Mouse (Mus musculus): ENCODE data around the gene Ppp4r3a. TPM values are rescaled to one million over a fixed set of nuclear protein-coding genes. Genes with fewer than 3 reads are reported as not detected.
"Not testable (repeated sequence)": the region's sequence is repeated elsewhere in the genome, so short reads cannot be mapped to it uniquely, and the experiment has no call there.

Gene Ppp4r3a
- 35.2 and 37.1 TPM in 2 replicates for polyA plus RNA-seq (2015; fragmentation: Nextera tagmentation; extraction: Ambion mirVana)

- peak within 1 kb of the TSS; percentile 98 for H3K27ac ChIP-seq (replicated peaks)
- no peaks in the 10 kb centered on the region for H3K27me3 ChIP-seq
- peak; percentile 96 for ATAC-seq (ENCODE audit: insufficient number of reproducible peaks, low FRiP score, low TSS enrichment, low read depth)
- H3K4me2 ChIP-seq (replicated peaks), result peak within 1 kb of the TSS; percentile 74
- H3K9ac ChIP-seq, result peak within 1 kb of the TSS; percentile 99
- H3K9me3 ChIP-seq (replicated peaks), result no peaks in the 10 kb centered on the region
- WGBS, result under 1% methylated on average over 89 of the region's 90 CpGs
- peaks cover 24% of the 10 kb centered on the region for H3K4me1 ChIP-seq
- peak within 1 kb of the TSS; percentile 100 for H3K4me3 ChIP-seq (replicated peaks)
- H3K36me3 ChIP-seq, result no peaks in the 10 kb centered on the region; the same call in 1 of the 2 replicates
These were observed at the start of gene Ppp4r3a for GRCm38 (mm10) chr12:101083076-101083838. Gene Ppp4r3a, minus strand, starts transcription at chr12:101083702.

DNA sequence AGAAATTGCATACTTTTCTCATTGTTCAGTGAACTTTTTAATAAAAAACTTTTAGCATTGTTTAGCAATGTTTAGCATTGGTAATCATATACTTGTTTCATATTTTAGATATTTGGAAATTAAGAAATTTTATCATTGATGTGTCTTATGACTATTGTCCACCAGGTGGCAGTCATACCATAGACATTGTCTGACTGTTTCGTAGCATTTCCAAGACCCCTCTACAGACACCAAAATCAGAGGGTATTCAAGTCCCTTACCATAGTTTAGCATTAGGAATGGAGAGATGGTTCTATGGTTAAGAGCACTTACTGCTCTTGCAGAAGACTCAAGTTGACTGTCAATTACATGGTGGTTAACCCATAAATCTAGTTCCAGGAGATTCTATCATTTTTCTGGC is 39.5 kb upstream of the Ppp4r3a start:
- WGBS, result 16% methylated on average over 1 of the region's 1 CpGs

GRCm38 (mm10) chr12:101122066-101122465 is 38.6 kb upstream of the Ppp4r3a start:
- H3K27me3 ChIP-seq; H3K4me2 ChIP-seq (replicated peaks); ATAC-seq (ENCODE audit: insufficient number of reproducible peaks, low FRiP score, low TSS enrichment, low read depth); H3K9me3 ChIP-seq (replicated peaks); H3K27ac ChIP-seq (replicated peaks); H3K9ac ChIP-seq; H3K36me3 ChIP-seq; H3K4me1 ChIP-seq; H3K4me3 ChIP-seq (replicated peaks): not testable (repeated sequence)
- WGBS, result 69% methylated on average over 4 of the region's 4 CpGs

More for the DNA sequence above, 39.5 kb upstream of the Ppp4r3a start:
- H3K4me2 ChIP-seq (replicated peaks), result no peak overlapping the region
- no peak overlapping the region for H3K4me3 ChIP-seq (replicated peaks)
- no peaks in the 10 kb centered on the region for H3K4me1 ChIP-seq
- H3K9ac ChIP-seq, result no peak overlapping the region
- no peaks in the 10 kb centered on the region for H3K36me3 ChIP-seq
- no peaks in the 10 kb centered on the region for H3K9me3 ChIP-seq (replicated peaks)
- no peak for ATAC-seq (ENCODE audit: insufficient number of reproducible peaks, low FRiP score, low TSS enrichment, low read depth)
- no peak overlapping the region for H3K27ac ChIP-seq (replicated peaks)
- no peaks in the 10 kb centered on the region for H3K27me3 ChIP-seq

DNA sequence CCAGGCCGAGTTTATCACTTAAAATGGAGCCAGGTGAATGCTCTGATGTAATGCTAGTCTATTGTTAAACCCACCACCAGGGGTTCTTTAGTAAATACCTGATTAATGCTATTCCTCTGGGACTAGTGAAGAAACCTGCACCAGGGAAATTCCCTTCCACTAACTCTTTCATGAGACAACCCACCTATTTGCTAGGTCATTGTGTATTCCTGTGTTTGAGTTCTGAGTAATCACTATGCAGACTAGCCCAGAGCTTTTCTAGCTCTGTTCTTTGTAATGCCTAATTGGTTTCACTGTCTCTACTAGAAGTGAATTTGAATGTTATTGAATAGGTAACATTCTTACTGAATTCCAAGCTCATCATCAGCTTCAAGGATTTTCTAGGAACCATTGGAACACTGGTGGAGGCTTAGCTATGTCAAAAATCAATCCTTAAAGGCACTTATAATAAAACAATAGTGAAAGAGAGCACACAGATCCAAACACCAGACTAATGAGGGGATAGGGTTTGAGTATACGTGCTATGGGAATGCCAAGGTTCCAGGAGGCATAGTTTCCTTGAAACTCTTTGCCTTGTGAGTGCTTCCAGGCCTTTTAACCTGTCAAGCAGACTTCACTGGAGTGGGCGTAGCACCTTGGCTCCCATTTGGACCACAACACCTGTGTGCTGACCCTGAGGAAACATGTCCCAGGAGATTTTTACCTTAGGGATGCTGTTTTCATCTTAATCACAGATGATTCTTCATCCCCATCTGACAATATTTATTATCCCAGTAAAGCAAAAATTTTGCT is 26.5 kb upstream of the Ppp4r3a start:
- H3K27ac ChIP-seq (replicated peaks); H3K27me3 ChIP-seq; H3K4me2 ChIP-seq (replicated peaks); H3K9me3 ChIP-seq (replicated peaks); H3K4me1 ChIP-seq; H3K9ac ChIP-seq; ATAC-seq (ENCODE audit: insufficient number of reproducible peaks, low FRiP score, low TSS enrichment, low read depth); H3K4me3 ChIP-seq (replicated peaks); H3K36me3 ChIP-seq: not testable (repeated sequence)
- 80% methylated on average over 3 of the region's 3 CpGs for WGBS

DNA sequence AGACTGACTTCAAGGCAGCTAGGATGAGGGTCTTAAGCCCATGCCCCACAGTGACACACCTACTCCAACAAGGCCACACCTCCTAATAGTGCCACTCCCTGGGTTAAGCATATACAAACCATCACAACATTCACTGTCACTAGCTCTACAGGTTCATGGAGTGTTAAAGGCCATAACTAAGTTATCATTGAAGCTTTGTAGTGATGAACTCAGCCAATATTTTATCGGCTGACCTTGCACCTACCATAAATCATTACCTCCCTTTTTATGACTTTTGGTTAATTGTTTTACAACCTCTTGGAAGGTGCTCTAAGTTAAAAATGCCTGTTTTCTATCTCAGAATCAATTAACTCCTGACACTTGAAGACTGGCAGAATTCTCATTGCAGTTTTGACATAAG is 24.2 kb upstream of the Ppp4r3a start:
- no peaks in the 10 kb centered on the region for H3K4me1 ChIP-seq
- no peaks in the 10 kb centered on the region for H3K9me3 ChIP-seq (replicated peaks)
- no peaks in the 10 kb centered on the region for H3K27me3 ChIP-seq
- H3K4me2 ChIP-seq (replicated peaks), result no peak overlapping the region
- no peak overlapping the region for H3K4me3 ChIP-seq (replicated peaks)
- ATAC-seq (ENCODE audit: insufficient number of reproducible peaks, low FRiP score, low TSS enrichment, low read depth), result no peak
- no peak overlapping the region for H3K27ac ChIP-seq (replicated peaks)
- 100% methylated on average over 1 of the region's 1 CpGs for WGBS
- no peak overlapping the region for H3K9ac ChIP-seq
- no peaks in the 10 kb centered on the region for H3K36me3 ChIP-seq

DNA sequence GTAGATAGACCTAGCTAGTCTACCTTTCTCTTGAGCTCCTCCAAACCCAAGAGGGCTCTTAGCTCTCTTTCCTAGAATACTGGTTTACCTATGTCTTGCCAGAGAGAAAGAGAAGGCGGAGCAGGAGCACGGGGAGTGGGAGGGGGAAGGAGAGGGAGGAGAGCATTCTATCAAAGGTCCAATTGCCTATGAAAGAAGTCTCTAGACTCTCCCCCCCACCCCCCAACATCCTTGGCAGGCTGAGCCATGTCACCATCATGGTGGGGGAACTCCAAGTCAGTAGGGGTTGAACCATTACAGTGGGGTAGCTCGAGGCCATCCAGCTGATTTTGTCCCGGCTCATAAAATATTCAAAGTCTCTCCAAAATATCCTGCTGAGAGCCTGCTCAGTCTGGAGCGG is 22.1 kb upstream of the Ppp4r3a start:
- no peaks in the 10 kb centered on the region for H3K9me3 ChIP-seq (replicated peaks)
- H3K9ac ChIP-seq, result no peak overlapping the region
- no peak overlapping the region for H3K27ac ChIP-seq (replicated peaks)
- no peaks in the 10 kb centered on the region for H3K36me3 ChIP-seq
- no peak overlapping the region for H3K4me2 ChIP-seq (replicated peaks)
- no peaks in the 10 kb centered on the region for H3K27me3 ChIP-seq
- no peak overlapping the region for H3K4me3 ChIP-seq (replicated peaks)
- no peak for ATAC-seq (ENCODE audit: insufficient number of reproducible peaks, low FRiP score, low TSS enrichment, low read depth)
- WGBS, result 35% methylated on average over 5 of the region's 5 CpGs
- no peaks in the 10 kb centered on the region for H3K4me1 ChIP-seq

DNA sequence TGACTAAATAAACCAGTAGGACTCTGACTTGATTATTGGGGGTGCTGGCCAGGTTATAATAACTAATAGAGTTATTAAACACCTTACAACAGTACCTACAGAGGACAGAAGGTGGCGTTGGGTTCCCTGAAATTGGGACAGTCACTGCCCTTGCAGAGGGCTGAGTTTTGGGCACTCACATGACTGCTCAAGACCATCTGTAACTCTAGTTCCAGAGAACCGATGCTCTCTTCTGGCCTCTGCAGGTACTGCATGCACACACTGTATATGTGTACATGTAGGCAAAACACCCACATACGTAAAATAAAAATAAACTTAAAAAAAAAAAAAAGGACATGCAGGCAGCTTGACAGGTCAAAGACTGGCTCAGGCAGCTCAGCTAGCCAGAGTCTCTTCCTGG is 19.1 kb upstream of the Ppp4r3a start:
- ATAC-seq (ENCODE audit: insufficient number of reproducible peaks, low FRiP score, low TSS enrichment, low read depth), result no peak
- Histone ChIP-seq H3K4me3 (replicated peaks) (no peak overlapping the region), H3K36me3 (no peaks in the 10 kb centered on the region), H3K9me3 (replicated peaks) (no peaks in the 10 kb centered on the region), H3K4me2 (replicated peaks) (no peak overlapping the region), H3K9ac (no peak overlapping the region), H3K27me3 (no peaks in the 10 kb centered on the region), H3K4me1 (no peaks in the 10 kb centered on the region), H3K27ac (replicated peaks) (no peak overlapping the region)
- WGBS, result 82% methylated on average over 3 of the region's 3 CpGs

DNA sequence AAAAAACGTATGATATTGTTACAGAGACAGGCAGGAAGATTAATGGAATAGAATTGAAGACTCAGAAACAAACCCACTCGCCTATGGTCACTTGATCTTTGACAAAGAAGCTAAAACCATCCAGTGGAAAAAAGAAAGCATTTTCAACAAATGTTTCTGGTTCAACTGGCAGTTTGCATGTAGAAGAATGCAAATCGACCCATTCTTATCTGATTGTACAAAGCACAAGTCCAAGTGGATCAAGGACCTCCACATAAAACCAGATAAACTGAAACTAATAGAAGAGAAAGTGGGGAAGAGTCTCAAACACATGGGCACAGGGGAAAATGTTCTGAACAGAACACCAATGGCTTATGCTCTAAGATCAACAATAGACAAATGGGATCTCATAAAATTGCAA is 10.2 kb upstream of the Ppp4r3a start:
- H3K4me2 ChIP-seq (replicated peaks); H3K4me3 ChIP-seq (replicated peaks); H3K9ac ChIP-seq; H3K36me3 ChIP-seq; H3K27ac ChIP-seq (replicated peaks); ATAC-seq (ENCODE audit: insufficient number of reproducible peaks, low FRiP score, low TSS enrichment, low read depth); H3K27me3 ChIP-seq; H3K9me3 ChIP-seq (replicated peaks); H3K4me1 ChIP-seq: not testable (repeated sequence)
- WGBS, result 64% methylated on average over 3 of the region's 3 CpGs

GRCm38 (mm10) chr12:101089955-101090354 is 6.5 kb upstream of the Ppp4r3a start:
- Histone ChIP-seq H3K27ac (replicated peaks) (no peak overlapping the region), H3K4me1 (no peaks in the 10 kb centered on the region), H3K27me3 (no peaks in the 10 kb centered on the region), H3K36me3 (no peaks in the 10 kb centered on the region), H3K9me3 (replicated peaks) (no peaks in the 10 kb centered on the region), H3K9ac (no peak overlapping the region), H3K4me3 (replicated peaks) (no peak overlapping the region), H3K4me2 (replicated peaks) (no peak overlapping the region)
- 56% methylated on average over 1 of the region's 1 CpGs for WGBS
- ATAC-seq (ENCODE audit: insufficient number of reproducible peaks, low FRiP score, low TSS enrichment, low read depth), result no peak

- no peak overlapping the region for H3K4me3 ChIP-seq (replicated peaks)
- H3K9me3 ChIP-seq (replicated peaks), result no peaks in the 10 kb centered on the region
- H3K4me1 ChIP-seq, result peaks cover 7% of the 10 kb centered on the region; the same call in 1 of the 2 replicates
- no peak overlapping the region for H3K9ac ChIP-seq
- no peaks in the 10 kb centered on the region for H3K27me3 ChIP-seq
- no peak overlapping the region for H3K4me2 ChIP-seq (replicated peaks)
- no peaks in the 10 kb centered on the region for H3K36me3 ChIP-seq
- WGBS, result 78% methylated on average over 1 of the region's 1 CpGs
- no peak overlapping the region for H3K27ac ChIP-seq (replicated peaks)
- no peak for ATAC-seq (ENCODE audit: insufficient number of reproducible peaks, low FRiP score, low TSS enrichment, low read depth)
These were observed 3.9 kb upstream of the Ppp4r3a start for GRCm38 (mm10) chr12:101087406-101087805.

GRCm38 (mm10) chr12:101084881-101085666 is 1.6 kb upstream of the Ppp4r3a start:
- Histone ChIP-seq H3K4me3 (replicated peaks) (no peak overlapping the region), H3K27ac (replicated peaks) (no peak overlapping the region), H3K36me3 (no peaks in the 10 kb centered on the region), H3K9ac (no peak overlapping the region), H3K27me3 (no peaks in the 10 kb centered on the region), H3K4me1 (peaks cover 24% of the 10 kb centered on the region), H3K9me3 (replicated peaks) (no peaks in the 10 kb centered on the region), H3K4me2 (replicated peaks) (no peak overlapping the region)
- WGBS, result 88% methylated on average over 9 of the region's 9 CpGs
- ATAC-seq (ENCODE audit: insufficient number of reproducible peaks, low FRiP score, low TSS enrichment, low read depth), result no peak
